Mouse (Mus musculus) small intestine, adult 2 months (tissue): ENCODE results near the gene Ppan.

ENCODE experiments used
- CTCF ChIP-seq: fragments of 200-500 bp; IDR thresholded peaks from 2 replicates; pipeline ENCODE4 v1.5.1; 2012; ENCODE audit warnings: low read depth, mild to moderate bottlenecking, control low read depth, inconsistent platforms, low read length, moderate library complexity, mixed read lengths; ENCODE audit not compliant: insufficient replicate concordance, insufficient read length; ENCODE audit errors: extremely low read depth
- POLR2A ChIP-seq: fragments of 200-500 bp; IDR thresholded peaks from 2 replicates; pipeline ENCODE4 v1.6.1; 2012; ENCODE audit warnings: low read depth, mild to moderate bottlenecking, control low read depth, inconsistent platforms, low read length, moderate library complexity

- TF ChIP-seq CTCF (no peak), POLR2A (no peak)
These were observed 19.4 kb upstream of the Ppan start, which contains the start of gene A230050P20Rik for GRCm38 (mm10) chr9:20868448-20869001.
